Mouse (Mus musculus) forebrain, embryonic 15.5 days (tissue): ENCODE measurements around the gene Tipin. TPM values are rescaled to one million over a fixed set of nuclear protein-coding genes. Genes with fewer than 3 reads are reported as not detected.

ENCODE experiments used
- polyA plus RNA-seq: library from polyadenylated mRNA; unstranded; fragments of >200 nt; fragmentation: Nextera tagmentation; extraction: Ambion mirVana; gene quantifications from 2 replicates; pipeline ENCODE4 v1.2.1, GENCODE M21; 2015

Gene Tipin
- polyA plus RNA-seq, 1 experiment from 2014 or later = 130 TPM

Other genes with a start within 250 kb of the Tipin start
- not detected in 2 replicates for gene Lctl, start 164.4 kb upstream of the Tipin start, polyA plus RNA-seq
- 8.8 and 11.7 TPM in 2 replicates for gene Zwilch, start 108.5 kb upstream of the Tipin start, polyA plus RNA-seq
- 734 and 758 TPM in 2 replicates for gene Rpl4, start 108.2 kb upstream of the Tipin start, polyA plus RNA-seq
- gene Snapc5, start 102.3 kb upstream of the Tipin start, polyA plus RNA-seq = 35.4 and 39.0 TPM in 2 replicates
- 1.8 and 2.0 TPM in 2 replicates for gene Uchl4, start 46.4 kb upstream of the Tipin start, polyA plus RNA-seq
- gene Map2k1, start 27.9 kb upstream of the Tipin start, polyA plus RNA-seq = 46.0 and 47.8 TPM in 2 replicates
- 23.4 and 23.7 TPM in 2 replicates for gene Dis3l, start 59.7 kb downstream of the Tipin start, polyA plus RNA-seq
- 8.8 and 9.0 TPM in 2 replicates for gene Megf11, start 104.0 kb downstream of the Tipin start, polyA plus RNA-seq